Mouse (Mus musculus) kidney, embryonic 16.5 days (tissue): ENCODE results near the gene Hoxb3. TPM values are rescaled to one million over a fixed set of nuclear protein-coding genes. Genes with fewer than 3 reads are reported as not detected.

Experiments
- ATAC-seq: fragments of 200-750 bp; cut with Nextera tagmentation; 2 replicates; pipeline ENCODE4 v1.8.0; 2017; ENCODE audit warnings: moderate TSS enrichment; ENCODE audit not compliant: low FRiP score, low TSS enrichment
- H3K27ac ChIP-seq: fragments of 300-500 bp; sonication (generic); 2 replicates; pipeline ENCODE4 v1.5.1; 2014; ENCODE audit warnings: low read length
- H3K27me3 ChIP-seq: fragments of 300-500 bp; sonication (generic); 2 replicates; pipeline ENCODE4 v1.6.1; 2014; ENCODE audit warnings: low read length, control low read depth, mixed read lengths; ENCODE audit not compliant: insufficient read depth
- H3K36me3 ChIP-seq: fragments of 300-500 bp; sonication (generic); 2 replicates; pipeline ENCODE4 v1.6.1; 2014; ENCODE audit warnings: low read length, control low read depth, mixed read lengths; ENCODE audit not compliant: insufficient read depth
- H3K4me1 ChIP-seq: fragments of 300-500 bp; sonication (generic); 2 replicates; pipeline ENCODE4 v1.6.1; 2014; ENCODE audit warnings: low read length, control low read depth, mixed read lengths; ENCODE audit not compliant: insufficient read depth
- H3K4me2 ChIP-seq: fragments of 300-500 bp; sonication (generic); replicated peaks from 2 replicates; pipeline ENCODE4 v1.6.1; 2014; ENCODE audit warnings: low read depth, low read length
- H3K4me3 ChIP-seq: fragments of 300-500 bp; sonication (generic); 2 replicates; pipeline ENCODE4 v1.5.1; 2014; ENCODE audit warnings: mild to moderate bottlenecking, low read length
- H3K9ac ChIP-seq: fragments of 300-500 bp; sonication (generic); replicated peaks from 2 replicates; pipeline ENCODE4 v1.6.1; 2014; ENCODE audit warnings: low read length
- H3K9me3 ChIP-seq: fragments of 300-500 bp; sonication (generic); 2 replicates; pipeline ENCODE4 v1.6.1; 2016; ENCODE audit warnings: low read length, control low read depth
- WGBS: fragments of 180-500 bp; shearing (Covaris S2); extraction: QIAGEN DNeasy Blood & Tissue Kit; methylation state at CpG from one replicate; pipeline ENCODE4 v1.1.7; 2014; 5-methylcytosine and 5-hydroxymethylcytosine counted together
- microRNA counts: library from miRNA; unstranded; fragments of <30 nt; microRNA quantifications from one replicate; lab custom pipeline; 2016
- microRNA-seq: library from miRNA; unstranded; fragments of <30 nt; microRNA quantifications from one replicate; pipeline ENCODE4, GENCODE M21; 2016
- polyA plus RNA-seq: library from polyadenylated mRNA; unstranded; fragments of >200 nt; fragmentation: Nextera tagmentation; extraction: Ambion mirVana; gene quantifications from 2 replicates; pipeline ENCODE4 v1.2.1, GENCODE M21; 2015

The Hoxb3 gene
- polyA plus RNA-seq, 1 experiment from 2014 or later, result 3.7 TPM

DNA sequence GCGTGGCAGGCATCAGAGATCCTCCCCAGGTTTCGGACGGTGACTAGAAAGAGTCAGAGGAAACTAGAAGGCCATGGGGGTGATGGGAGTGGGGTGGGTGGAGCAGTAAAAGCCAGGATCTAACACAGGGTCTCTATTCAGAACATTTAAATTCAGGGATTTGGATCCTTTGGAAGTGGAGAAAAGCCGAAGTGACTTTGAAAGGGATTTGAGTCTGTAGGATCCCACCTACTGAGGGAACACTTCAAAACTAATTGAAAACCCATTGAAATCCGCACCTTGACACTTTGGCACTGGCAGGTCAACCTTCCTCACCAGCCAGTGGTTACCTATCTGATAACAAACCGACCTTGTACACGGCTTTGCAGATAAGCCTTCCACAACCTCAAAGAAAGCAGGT lies 51.7 kb downstream of the Hoxb3 start:
- no peak overlapping the region for H3K27ac ChIP-seq
- H3K4me1 ChIP-seq, result peaks cover 15% of the 10 kb centered on the region
- H3K9me3 ChIP-seq, result no peaks in the 10 kb centered on the region
- no peaks in the 10 kb centered on the region; the same call in 1 of the 2 replicates for H3K27me3 ChIP-seq
- H3K9ac ChIP-seq, result no peak overlapping the region
- ATAC-seq, result no peak
- H3K36me3 ChIP-seq, result no peaks in the 10 kb centered on the region
- H3K4me3 ChIP-seq, result no peak overlapping the region
- 64% methylated on average over 7 of the region's 7 CpGs for WGBS
- no peak overlapping the region for H3K4me2 ChIP-seq

DNA sequence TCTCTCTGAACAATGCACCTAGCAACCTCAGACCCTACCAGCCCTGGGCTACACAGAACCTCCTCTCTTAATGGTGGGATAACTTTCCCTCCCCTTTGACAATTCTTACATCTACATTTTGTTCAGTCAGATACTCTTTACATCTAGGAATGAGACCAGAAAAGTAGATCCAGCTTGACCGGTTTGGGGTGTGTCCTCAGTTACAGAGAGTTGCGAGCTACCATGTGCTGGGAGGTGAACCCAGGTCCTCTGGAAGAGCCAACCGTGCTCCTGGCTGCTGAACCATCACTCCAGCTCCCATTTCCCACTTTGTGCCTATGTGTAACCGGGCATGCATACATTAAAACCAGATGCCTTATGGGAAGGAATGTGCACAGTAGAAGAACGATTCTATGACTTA lies 60.3 kb downstream of the Hoxb3 start:
- peak; percentile 49; the same call in 1 of the 2 replicates for ATAC-seq
- Histone ChIP-seq H3K4me2 (no peak overlapping the region), H3K4me3 (no peak overlapping the region), H3K36me3 (no peaks in the 10 kb centered on the region), H3K4me1 (no peaks in the 10 kb centered on the region), H3K27ac (no peak overlapping the region), H3K27me3 (no peaks in the 10 kb centered on the region), H3K9ac (no peak overlapping the region), H3K9me3 (no peaks in the 10 kb centered on the region)
- 66% methylated on average over 5 of the region's 5 CpGs for WGBS

DNA sequence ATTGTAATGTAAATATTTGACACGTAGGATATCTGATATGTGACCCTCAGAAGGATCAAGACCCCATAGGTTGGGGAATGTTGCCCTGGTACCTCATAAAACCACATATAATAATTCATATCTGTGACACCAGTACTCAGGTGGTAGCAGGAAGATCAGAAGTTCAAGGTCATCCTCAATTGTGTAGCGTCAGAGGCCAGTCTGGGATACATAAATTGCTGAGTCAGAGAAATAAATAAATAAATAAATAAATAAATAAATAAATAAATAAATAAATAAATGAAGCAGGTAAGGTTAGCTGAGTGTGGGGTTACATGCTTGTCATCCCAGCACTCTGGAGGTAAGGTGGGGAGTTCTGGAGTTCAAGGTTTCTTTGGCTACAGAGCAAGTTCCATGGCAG lies 64.5 kb downstream of the Hoxb3 start:
- Histone ChIP-seq H3K36me3 (no peaks in the 10 kb centered on the region), H3K9me3 (no peaks in the 10 kb centered on the region), H3K27me3 (no peaks in the 10 kb centered on the region), H3K4me1 (no peaks in the 10 kb centered on the region), H3K4me3 (no peak overlapping the region), H3K4me2 (no peak overlapping the region), H3K27ac (no peak overlapping the region), H3K9ac (no peak overlapping the region)
- 84% methylated on average over 2 of the region's 2 CpGs for WGBS
- no peak for ATAC-seq

DNA sequence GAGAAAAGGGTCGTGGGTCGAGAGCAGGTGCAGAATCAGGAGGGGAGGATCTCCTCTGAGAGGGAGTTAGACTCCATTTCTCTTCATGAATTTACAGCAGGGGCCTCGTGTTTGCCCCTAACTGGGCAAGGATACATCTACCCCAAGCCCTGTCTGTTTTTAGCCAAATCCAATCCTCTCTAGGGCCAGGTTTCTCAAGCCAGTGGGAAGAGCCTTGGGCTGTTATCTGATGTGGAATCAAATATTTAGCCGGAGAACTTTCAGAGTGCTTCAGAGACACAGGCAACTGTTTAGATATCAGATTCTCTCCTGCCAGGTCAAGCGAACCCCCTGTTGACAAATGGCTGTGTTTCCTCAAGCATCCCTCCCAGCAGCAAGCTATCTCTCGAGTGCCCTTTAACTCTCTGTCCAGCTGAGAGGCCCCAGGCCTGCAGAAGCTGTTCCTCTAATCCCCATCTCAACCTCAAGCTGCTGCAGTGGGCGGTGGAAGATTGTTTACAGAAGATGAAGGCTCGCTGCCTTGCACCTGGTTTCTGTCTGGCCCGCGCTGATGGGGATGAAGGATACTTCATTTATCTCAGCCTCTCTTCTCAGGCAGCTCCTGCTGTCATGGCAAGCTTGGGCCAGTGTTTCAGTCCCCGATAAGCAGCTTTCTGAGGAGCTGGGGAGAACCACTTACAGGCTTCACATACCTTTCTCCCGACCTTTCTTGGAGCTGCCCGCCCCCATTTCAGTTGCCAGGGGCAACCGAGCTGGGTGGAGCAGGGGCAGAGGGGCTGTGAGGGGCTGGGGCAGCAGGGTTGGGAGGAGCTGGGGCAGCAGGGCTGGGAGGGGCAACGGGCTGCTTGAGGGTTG lies 73.9 kb downstream of the Hoxb3 start:
- no peaks in the 10 kb centered on the region for H3K9me3 ChIP-seq
- WGBS, result 13% methylated on average over 15 of the region's 15 CpGs
- peak overlapping the region; percentile 48 for H3K27ac ChIP-seq
- H3K4me1 ChIP-seq, result peaks cover 22% of the 10 kb centered on the region
- peak overlapping the region; percentile 11 for H3K4me2 ChIP-seq
- no peaks in the 10 kb centered on the region for H3K36me3 ChIP-seq
- no peak overlapping the region for H3K9ac ChIP-seq
- ATAC-seq, result peak; percentile 71
- H3K27me3 ChIP-seq, result no peaks in the 10 kb centered on the region
- no peak overlapping the region for H3K4me3 ChIP-seq

MicroRNAs within 50 kb of the gene (microRNA counts, 519-probe panel; counts per million panel counts)
- 5,339 counts per million, percentile 99 among the panel's probes with 10 or more counts for microRNA mmu-miR-10a (lab: Ali Mortazavi, UCI)

Small RNAs within 50 kb of the gene (microRNA-seq; reads per million reads assigned to microRNA genes)
- gene Mir10a, result 163,530 reads per million, percentile 100 among the genes with 10 or more reads in this experiment

Other genes with a start within 250 kb of the Hoxb3 start
- 745 and 801 TPM in 2 replicates for gene Atp5g1, start 247.7 kb upstream of the Hoxb3 start, polyA plus RNA-seq
- not detected in 2 replicates for gene Calcoco2, start 211.4 kb upstream of the Hoxb3 start, polyA plus RNA-seq
- gene Ttll6, start 189.5 kb upstream of the Hoxb3 start, polyA plus RNA-seq, result not detected in 2 replicates
- gene Hoxb13, start 129.0 kb upstream of the Hoxb3 start, polyA plus RNA-seq, result not detected in 2 replicates
- gene Hoxb9, start 51.9 kb upstream of the Hoxb3 start, polyA plus RNA-seq, result 21.5 and 24.5 TPM in 2 replicates
- 9.5 and 12.9 TPM in 2 replicates for gene Hoxb8, start 41.4 kb upstream of the Hoxb3 start, polyA plus RNA-seq
- 60.9 and 68.3 TPM in 2 replicates for gene Hoxb7, start 36.7 kb upstream of the Hoxb3 start, polyA plus RNA-seq
- gene Hoxb6, start 30.9 kb upstream of the Hoxb3 start, polyA plus RNA-seq, result 50.3 and 55.7 TPM in 2 replicates
- gene Hoxb5, start 20.0 kb upstream of the Hoxb3 start, polyA plus RNA-seq, result 19.2 and 24.3 TPM in 2 replicates
- 4.1 and 6.2 TPM in 2 replicates for gene Hoxb4, start 5.1 kb upstream of the Hoxb3 start, polyA plus RNA-seq
- gene Hoxb2, start 27.2 kb downstream of the Hoxb3 start, polyA plus RNA-seq, result 34.4 and 36.1 TPM in 2 replicates
- gene Hoxb1, start 42.4 kb downstream of the Hoxb3 start, polyA plus RNA-seq, result 0.08 and 0.12 TPM in 2 replicates
- 10.1 and 12.3 TPM in 2 replicates for gene Skap1, start 141.3 kb downstream of the Hoxb3 start, polyA plus RNA-seq